Mouse (Mus musculus) ES-CJ7 (cell line): ENCODE results near the gene Tmem116.

Source experiments
- DNase-seq: peaks from one replicate; pipeline ENCODE4 v3.0.0; 2011; ENCODE audit warnings: low read depth, low spot score

Tmem116 gene

DNA sequence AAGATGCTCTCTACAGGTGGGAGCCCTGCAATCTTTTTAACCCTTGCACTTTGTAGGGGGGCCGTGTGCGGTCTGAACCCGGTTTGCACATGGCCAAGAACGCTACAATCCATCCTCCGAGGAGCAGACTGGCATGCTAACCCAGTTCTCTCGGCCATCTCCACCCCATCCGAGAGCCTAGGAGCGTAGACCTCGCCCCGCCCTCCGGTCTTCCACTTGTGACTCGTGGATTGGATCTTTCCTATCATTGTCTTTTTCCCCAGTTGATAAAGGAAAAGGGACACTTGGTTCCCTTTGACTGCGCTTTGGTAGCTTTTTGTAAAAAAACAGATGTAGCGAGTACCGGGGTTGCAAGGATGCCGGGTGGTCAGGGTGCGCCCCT, at the start of gene Tmem116:
TSS of gene Tmem116 (plus strand) at position 250 of the 382 bp plus-strand sequence.
- DNase-seq: peak; percentile 44

DNA sequence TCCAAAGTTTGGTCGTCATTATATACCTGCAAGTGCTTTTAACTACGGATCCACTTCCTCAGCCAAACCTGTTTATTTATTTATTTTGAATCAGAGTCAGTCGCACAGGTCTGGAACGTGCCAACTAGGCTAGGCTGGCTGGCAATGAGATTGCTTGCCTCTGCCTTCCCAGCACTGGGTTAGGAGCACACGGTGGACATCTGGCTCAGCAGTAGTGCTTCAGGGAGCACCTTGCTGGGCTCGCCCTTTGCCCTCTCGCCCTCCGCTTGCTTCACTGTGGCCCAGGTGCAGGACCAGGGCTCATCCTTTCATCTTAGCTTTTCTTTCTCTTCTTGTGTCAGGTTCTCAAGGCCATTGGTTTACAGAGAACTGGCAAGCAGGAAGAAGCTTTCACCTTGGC, 43.8 kb upstream of the Tmem116 start:
- no peak for DNase-seq

DNA sequence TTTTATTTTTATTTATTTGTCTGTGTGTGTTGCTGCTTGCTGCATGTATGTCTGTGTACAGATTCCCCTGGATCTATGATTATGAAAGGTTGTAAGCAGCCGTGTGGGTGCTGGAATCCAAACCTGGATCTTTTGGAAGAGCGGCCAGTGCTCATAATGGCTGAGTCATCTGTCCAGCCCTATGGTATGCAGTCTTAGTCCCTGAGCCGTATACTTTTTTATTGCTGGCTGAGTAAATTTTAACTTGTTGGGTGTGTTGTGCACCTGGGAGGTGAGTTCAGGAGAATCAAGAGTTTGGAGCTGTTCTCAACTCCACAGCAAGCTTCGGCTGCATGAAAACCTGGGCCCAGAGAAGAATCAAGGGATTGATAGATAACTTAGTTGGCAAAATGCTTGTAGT, 40.7 kb upstream of the Tmem116 start:
- DNase-seq: no peak

- no peak for DNase-seq
Observed at GRCm38 (mm10) chr5:121420721-121421120, 31.0 kb upstream of the Tmem116 start.

DNA sequence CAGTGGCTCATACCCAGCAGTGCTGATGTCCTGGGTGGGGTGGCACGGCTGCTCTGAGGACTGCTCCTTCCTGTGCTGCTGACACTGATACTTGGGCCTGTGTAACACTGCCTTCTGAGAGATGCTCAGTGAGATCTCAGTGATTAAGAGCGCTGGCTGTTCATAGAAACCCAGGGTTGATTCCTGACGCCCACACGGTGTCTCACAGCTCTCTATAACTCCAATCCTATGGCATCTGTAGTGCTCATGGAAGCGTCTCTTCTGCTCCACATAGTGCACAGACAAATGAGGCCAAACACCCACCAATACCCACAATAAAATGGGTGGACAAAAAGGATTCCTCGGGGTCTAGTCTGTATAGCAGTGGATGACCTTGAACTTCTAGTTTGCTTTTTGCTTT, 28.9 kb upstream of the Tmem116 start:
- no peak for DNase-seq

DNA sequence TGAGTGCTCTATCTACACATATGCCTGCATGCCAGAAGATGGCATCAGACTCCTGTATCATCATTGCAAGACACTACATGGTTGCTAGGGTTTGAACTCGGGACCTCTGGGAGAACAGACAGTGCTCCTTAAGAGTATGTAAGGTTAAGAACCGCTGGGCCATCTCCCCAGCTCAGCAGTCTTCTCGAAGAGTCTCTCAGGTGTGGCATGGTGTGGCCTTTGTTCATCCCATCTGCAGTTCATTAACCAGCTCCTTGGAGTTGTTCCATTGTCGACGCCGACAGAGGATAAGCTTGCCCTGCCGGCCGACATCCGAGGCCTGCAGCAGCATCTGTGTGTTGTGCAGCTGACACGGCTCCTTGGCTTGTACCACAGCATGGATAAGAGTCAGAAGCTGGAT, 28.4 kb upstream of the Tmem116 start:
- DNase-seq: no peak

DNA sequence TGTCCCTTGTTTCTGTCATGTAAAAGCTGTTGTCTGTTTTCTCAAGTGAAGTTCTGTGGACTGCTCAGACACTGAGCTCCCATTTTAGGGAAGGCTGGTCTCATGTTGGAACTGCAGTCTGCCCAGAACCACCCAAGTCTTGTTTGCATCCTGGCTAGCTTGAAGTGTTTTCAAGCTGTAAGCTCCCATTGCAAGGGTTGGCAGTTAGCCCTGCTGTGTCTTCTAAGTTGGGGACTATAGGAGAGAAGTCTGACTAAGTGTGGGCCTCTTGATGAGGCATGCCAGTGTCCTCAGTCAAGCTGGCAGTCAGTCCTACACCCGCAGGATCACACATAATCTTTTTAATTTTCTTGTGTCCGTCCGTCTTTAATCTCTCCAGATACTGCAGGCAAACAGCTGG, 22.7 kb upstream of the Tmem116 start:
- no peak for DNase-seq

DNA sequence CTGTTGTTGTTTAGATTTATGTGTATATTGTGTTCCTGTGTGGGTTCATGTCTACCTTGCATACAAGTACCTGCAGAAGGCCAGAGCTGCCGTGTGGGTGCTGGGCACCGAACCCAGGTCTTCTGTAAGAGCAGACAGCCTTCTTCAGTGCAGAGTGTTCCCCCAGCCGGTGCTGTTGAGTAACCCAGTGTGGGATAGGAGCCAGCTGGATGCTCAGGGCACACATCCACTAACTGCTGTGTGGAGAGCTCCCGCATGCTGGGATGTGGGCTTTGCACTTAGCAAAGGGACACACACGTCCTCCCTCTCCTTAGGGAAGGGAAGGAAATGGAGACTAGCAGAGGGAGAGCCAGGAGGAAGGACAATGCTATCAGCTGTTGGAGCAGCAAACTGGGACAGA, 13.6 kb upstream of the Tmem116 start:
- DNase-seq: no peak

GRCm38 (mm10) chr5:121438756-121439155, 12.9 kb upstream of the Tmem116 start:
- DNase-seq: no peak

DNA sequence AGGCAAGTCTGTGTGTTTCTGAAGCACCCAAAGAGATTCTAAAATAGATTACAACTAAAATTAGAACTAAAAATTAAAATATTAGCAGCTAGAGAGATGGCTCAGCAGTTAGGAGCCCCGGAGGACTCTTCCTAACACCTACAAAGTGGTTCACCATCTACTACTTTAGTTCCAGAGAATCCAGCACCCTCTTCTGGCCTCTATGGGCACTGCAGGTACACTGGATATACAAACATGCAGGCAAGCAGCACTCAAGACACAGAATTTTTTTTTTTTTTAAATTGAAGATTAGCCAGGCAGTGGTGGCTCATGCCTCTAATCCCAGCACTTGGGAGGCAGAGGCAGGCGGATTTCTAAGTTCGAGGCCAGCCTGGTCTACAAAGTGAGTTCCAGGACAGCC, 8.1 kb upstream of the Tmem116 start:
- peak; percentile 77 for DNase-seq

GRCm38 (mm10) chr5:121444870-121445269, 6.8 kb upstream of the Tmem116 start:
- DNase-seq: no peak

DNA sequence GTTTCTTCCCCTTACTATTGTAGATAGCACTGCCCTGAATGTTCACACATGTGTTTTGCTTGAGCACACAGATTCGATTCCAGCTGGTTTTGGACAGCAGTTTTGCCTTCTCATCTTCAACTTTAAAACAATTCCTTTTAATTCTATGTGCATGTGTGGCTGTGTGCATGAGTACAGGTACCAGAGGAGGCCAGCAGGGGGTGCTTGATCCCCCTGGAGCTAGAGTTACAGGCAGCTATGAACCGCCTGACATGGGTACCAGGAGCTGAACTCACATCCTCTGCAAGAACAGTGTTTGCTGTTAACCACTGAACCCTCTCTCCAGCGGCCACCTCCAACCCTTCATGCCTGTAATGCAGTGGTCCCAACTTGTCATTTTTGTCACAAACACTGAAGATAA, 3.2 kb upstream of the Tmem116 start:
- DNase-seq: peak; percentile 69

DNA sequence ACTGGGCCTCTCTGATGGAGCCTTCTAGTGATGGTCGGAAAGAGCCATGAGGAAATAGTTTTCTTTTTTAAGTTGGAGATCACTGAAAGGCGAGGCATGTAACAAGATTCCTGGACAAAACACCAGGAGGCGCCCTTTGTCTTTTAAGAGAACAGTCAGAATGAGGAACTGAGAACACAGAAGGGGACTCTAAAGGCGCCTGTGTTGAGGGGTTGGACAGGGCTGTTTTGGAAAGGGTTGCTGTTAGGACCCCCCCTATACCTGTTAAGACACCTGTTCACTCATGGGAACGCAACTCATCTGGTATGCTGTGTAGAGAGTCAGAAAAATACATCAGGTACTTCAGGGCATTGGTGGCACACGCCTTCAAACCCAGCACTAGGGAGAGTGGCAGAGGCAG, 1.7 kb upstream of the Tmem116 start:
- peak; percentile 76 for DNase-seq

DNA sequence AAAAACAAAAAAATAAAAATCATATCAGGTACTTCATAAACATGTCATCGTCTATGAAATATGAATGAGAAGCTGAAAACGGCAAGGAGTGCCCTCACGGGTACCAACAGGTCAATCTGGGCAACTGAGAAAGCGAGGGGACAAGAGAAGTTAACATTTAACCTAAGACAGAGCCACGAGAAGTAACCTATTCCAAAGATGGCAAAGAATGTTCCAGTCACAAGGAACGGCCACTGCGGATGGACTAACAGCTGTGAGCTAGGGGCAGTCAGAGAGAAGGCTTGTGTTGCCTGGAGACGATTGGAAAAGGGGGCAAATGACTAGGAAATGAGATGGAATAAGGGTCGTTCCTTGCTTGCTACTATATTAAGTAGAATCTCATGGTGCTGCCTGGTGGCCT, 1.2 kb upstream of the Tmem116 start:
- DNase-seq: no peak

DNA sequence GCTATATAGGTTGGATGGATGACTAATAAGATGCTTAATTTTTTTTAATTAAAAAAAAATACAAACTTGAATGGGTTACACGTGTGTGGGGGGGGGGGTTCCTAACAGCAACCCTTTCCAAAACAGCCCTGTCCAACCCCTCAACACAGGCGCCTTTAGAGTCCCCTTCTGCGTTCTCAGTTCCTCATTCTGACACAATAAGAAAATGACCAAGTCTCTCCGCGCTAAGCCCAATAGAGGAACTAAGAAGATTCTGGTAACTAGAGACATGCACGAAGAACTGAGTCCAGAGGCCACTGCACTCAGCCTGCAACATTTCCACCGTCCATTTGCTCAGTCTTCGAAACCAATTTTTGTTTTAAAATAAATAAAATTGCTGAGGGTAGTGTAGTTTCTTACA, 490 bp upstream of the Tmem116 start:
- no peak for DNase-seq

DNA sequence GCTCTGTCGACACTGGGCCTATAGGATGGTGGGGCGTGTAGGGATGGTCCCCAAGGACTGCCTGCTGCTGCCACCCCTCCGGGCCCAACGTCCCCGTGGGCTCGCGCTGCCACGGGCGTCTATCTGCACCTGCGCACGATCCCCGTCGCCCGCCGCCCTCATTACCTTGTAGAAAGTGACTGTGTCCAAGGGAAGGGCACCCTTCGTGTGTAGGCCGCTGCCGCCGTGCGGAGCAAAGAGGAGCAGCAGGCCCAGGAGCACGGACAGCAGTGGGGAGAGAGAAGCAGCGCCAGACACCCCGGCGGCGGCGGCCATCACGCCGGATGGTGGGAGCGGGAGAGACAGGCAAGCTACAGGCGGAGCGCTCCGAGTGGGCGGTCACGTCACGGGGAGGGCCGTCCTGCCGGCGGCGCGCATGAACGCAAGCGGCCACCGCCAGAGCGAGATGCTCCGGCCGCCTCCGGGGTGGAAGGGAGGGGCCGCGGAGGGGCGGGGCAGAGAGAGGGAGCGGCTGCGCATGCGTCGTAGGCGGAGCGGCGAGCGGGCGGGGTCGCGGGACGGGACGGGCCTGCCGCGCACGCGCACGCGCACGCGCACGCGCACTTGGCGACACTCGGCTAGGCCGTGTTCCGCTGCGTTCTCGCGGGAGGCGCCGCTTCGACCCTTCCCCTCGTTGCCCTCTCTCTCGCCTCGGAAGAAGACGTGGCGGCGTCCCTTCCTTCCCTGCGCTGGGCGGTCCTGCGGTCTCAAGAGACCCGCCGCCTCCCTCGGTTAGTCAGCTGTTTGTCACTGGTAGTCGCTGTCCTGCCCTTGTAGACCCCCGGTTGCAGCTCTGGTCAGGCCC, 555 bp downstream of the Tmem116 start, which contains the start of gene Erp29:
TSS of gene Erp29 (minus strand) at position 481 of the 844 bp plus-strand sequence.
- peak; percentile 94 for DNase-seq

- DNase-seq: no peak
Observed at GRCm38 (mm10) chr5:121452906-121453305, 1.2 kb downstream of the Tmem116 start.

- no peak for DNase-seq
Observed at GRCm38 (mm10) chr5:121453743-121454502, 2.2 kb downstream of the Tmem116 start.

GRCm38 (mm10) chr5:121454503-121454782, 2.8 kb downstream of the Tmem116 start:
- DNase-seq: no peak

GRCm38 (mm10) chr5:121455510-121456265, 4.0 kb downstream of the Tmem116 start:
- no peak for DNase-seq

DNA sequence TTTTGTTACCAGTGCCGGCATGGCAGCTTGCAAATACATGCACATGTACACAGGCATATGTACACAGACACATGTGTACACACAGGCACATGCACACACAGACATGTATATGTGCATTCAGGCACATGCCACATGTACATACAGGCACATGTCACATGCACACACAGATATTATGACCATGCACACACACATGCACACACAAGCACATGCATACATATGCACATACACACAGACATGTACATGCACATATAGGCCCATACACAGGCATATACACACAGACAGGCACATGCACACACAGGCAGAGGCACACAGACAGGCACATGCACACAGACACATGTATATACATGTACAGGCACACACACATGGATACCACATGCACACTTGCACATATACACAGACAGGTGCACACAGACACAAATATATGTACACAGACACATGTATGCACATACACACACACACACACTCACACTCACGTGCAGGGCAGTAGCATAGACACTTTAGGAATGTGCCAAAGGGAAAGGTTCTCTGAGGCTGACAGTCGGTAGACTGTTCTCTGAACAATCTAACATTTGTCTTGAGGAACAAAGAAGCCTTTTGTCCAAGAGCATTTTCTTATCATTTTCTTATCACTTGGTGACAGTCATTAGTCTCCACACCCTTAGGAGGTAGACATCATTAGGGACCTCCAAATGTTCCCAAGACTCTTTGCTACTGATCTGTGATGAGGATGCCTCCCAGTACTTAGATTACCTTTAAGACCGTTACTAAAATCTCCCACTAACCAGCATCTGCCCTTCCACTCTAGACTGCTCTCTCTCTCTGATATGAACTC, 9.9 kb downstream of the Tmem116 start:
- no peak for DNase-seq

DNA sequence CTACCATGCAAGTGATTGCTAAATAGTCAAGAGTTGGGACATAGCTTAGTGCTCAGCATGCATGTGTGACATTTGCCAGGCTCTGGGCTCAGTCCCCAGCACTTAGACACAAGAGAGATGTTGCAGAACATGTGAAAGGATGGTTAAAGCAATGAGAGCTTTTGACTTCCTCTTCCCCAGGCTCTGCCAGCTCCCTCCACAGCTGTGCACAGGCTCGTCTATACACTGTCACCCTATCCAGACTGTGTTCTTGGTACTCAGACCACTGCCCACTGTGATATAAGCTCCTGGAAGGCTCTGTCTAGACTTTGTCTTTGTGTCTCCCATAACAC, 10.4 kb downstream of the Tmem116 start:
- DNase-seq: no peak
